Mouse (Mus musculus) left cerebral cortex, adult 2 months (tissue): Measurements from ENCODE around the gene Elovl2. TPM values are rescaled to one million over a fixed set of nuclear protein-coding genes. Genes with fewer than 3 reads are reported as not detected.
"Not testable (repeated sequence)": the region's sequence is repeated elsewhere in the genome, so short reads cannot be mapped to it uniquely, and the experiment has no call there.

ENCODE experiments used
- DNase-seq, 2 experiments: peaks; one replicate each; pipeline ENCODE4 v3.0.0; 2021 to 2022; ENCODE audit warnings: low spot score in 2 of 2, mixed read lengths in 1 of 2; ENCODE audit errors: extremely low spot score in 1 of 2
- H3K27ac ChIP-seq: fragments of 200-600 bp; 2 replicates; pipeline ENCODE4 v1.8.1; 2022
- H3K4me3 ChIP-seq: fragments of 200-600 bp; 2 replicates; pipeline ENCODE4 v1.8.1; 2022
- CTCF ChIP-seq: fragments of 200-600 bp; IDR thresholded peaks from 2 replicates; pipeline ENCODE4 v1.8.1; 2022; ENCODE audit warnings: antibody characterized with exemption, mild to moderate bottlenecking, moderate library complexity
- intact Hi-C: fragments of 180-260 bp; cut with DNase I; formaldehyde crosslinking; loops from one replicate; pipeline ENCODE4 v1.15.1; 2025
- long read RNA-seq, 2 experiments: library from polyadenylated mRNA; stranded (forward); transcript quantifications; one replicate each; pipeline ENCODE4 v2.0.0; 2021; ENCODE audit warnings: borderline mapping rate in 2 of 2
- total RNA-seq, 2 experiments: library from RNA; stranded (reverse); gene quantifications; 2 replicates each; pipeline ENCODE4 v1.2.3; 2021

Elovl2 gene
- 10 to 100 TPM; 16.0 to 16.7 TPM for total RNA-seq
- long read RNA-seq, experiment 1, transcript Elovl2-201 (8 exons, 3,840 nt): major isoform, 60 of 65 reads
- long read RNA-seq, experiment 1, partial matches to known transcripts: 3 of 65 reads
- long read RNA-seq, experiment 1, other reads (novel, unspliced or antisense): 2 of 65 reads
- long read RNA-seq, experiment 2, transcript Elovl2-201 (8 exons, 3,840 nt): major isoform, 57 of 62 reads
- long read RNA-seq, experiment 2, partial matches to known transcripts: 0 of 62 reads
- long read RNA-seq, experiment 2, other reads (novel, unspliced or antisense): 5 of 62 reads

- peak; percentile 63 to 67 for DNase-seq
- intact Hi-C loops: no loop called here
- TF ChIP-seq CTCF: peak; percentile 68
- Histone ChIP-seq H3K4me3 (peak within 1 kb of the TSS; percentile 63), H3K27ac (peak within 1 kb of the TSS; percentile 40; the same call in 1 of the 2 replicates)
Observed at GRCm38 (mm10) chr13:41220304-41220834, at the start of gene Elovl2. TSS of gene Elovl2 (minus strand) at chr13:41220405.

- peak; percentile 34 to 47 for DNase-seq
- Histone ChIP-seq H3K27ac (no peak overlapping the region), H3K4me3 (no peak overlapping the region)
- TF ChIP-seq CTCF: no peak
- intact Hi-C loops: no loop called here
Observed at GRCm38 (mm10) chr13:41267827-41268408, 47.7 kb upstream of the Elovl2 start.

DNA sequence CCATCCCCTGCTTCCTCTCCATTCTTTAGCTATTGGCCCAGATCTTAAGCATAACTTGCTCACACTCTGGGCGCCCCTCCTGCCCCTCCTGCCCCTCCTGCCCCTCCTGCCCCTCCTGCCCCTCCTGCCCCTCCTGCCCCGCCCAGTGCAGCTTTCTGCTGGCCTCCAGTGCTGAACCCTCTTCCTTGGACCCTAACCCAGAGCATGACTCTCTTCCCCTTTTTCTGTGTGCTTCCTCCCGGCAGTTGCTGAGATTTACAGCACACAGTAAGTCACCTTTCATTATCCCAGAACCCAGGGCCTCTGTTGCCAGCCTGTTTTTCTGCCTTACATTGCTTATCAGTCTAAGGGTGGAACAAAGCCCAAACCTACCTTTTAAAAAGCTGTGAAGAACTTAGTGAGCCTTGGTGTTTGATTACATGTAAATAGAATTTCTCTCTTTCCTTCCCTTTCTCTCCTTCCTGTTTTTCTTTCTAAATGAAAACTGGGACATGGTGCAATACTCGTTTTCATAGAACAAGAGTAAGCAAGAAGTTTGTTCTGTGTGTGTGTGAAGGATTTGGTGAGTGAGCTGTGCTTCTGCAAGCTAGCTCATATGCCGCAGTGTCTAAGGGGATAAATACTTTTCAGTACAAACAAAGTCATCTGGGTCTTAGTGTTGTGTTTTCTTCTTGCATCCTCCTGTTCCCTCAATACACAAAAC, 43.2 kb upstream of the Elovl2 start:
- DNase-seq: no peak
- no peak overlapping the region for H3K27ac ChIP-seq
- no peak overlapping the region for H3K4me3 ChIP-seq
- intact Hi-C loops: no loop called here
- no peak for TF ChIP-seq CTCF

DNA sequence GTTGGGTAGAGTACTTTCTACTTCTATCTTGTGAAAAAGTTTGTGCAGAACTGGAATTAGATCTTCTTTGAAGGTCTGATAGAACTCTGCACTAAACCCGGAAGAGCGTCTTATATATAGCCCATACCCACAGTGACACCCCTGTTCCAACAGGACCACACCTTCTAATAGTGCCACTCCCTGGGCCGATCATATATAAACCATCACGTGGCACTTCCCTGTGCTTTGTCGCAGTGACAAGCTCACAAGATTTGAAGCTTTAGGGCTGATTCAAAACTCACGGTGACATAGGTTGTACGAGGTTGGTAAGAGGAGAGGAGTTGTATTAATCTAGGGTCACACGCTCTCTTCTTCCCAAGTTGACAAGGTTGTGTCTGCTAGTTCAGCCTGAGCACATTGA, 41.4 kb upstream of the Elovl2 start:
- H3K27ac ChIP-seq, H3K4me3 ChIP-seq, intact Hi-C loops, DNase-seq: not testable (repeated sequence)

DNA sequence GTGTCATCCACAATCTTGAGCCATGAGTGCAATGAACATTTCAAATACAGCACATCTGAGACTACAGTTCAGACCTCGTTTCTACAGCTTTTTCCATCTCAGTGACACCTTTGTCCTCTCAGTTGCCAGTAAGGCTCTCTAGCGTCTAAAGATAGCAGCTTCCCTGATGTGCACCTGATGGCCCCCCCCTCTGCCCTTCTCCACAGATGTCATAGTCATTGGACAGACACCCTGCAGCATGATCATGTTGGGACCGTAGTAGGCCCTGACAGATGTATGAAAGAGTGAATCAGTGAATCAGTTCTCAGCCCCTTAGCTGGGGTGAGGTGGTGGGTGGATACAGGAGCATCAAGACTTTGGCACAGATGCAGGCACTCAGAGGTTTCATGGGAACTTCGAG, 37.6 kb upstream of the Elovl2 start:
- no peak for TF ChIP-seq CTCF
- no peak for DNase-seq

DNA sequence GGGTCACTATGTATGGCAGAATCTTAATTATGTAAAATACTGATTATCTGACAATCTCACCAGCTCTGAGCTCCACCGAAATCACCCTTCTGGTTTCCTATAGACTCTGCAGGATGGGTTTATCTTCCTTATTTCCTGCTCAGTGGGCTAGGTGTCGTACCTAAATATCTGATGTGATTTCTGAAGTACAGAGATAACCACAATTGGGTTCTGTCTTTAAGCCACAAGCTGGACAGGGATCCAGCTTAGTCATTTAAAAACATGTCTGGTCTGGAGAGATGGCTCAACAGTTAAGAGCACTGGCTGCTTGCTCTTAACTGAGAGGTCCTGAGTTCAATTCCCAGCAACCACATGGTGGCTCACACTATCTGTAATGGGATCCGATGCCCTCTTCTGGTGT, 36.8 kb upstream of the Elovl2 start:
- intact Hi-C loops: no loop called here

More for the DNA sequence above, 37.6 kb upstream of the Elovl2 start:
- intact Hi-C loops: no loop called here
- Histone ChIP-seq H3K4me3 (no peak overlapping the region), H3K27ac (no peak overlapping the region)

GRCm38 (mm10) chr13:41256126-41256525, 35.9 kb upstream of the Elovl2 start:
- no peak for DNase-seq
- intact Hi-C loops: no loop called here
- Histone ChIP-seq H3K4me3 (no peak overlapping the region), H3K27ac (no peak overlapping the region)
- no peak for TF ChIP-seq CTCF

More for the DNA sequence above, 36.8 kb upstream of the Elovl2 start:
- Histone ChIP-seq H3K27ac (no peak overlapping the region), H3K4me3 (no peak overlapping the region)
- DNase-seq: no peak
- TF ChIP-seq CTCF: no peak

DNA sequence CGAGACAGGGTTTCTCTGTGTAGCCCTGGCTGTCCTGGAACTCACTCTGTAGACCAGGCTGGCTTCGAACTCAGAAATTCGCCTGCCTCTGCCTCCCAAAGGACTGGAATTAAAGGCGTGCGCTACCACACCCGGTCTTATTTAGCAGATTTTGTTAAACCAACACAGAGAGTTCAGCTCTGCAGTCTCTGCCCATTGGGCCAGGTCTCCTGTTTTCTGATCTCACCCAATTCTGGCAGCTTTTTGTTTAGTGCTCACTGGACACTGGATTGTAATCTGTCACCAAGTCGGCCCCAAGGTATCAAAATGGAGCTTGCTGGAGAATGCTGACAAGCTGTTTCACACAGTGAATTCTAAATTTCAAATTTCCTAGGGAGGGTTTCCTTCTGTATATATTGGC, 32.5 kb upstream of the Elovl2 start:
- Histone ChIP-seq H3K4me3 (no peak overlapping the region), H3K27ac (no peak overlapping the region)
- no peak for TF ChIP-seq CTCF
- intact Hi-C loops: no loop called here
- no peak for DNase-seq

DNA sequence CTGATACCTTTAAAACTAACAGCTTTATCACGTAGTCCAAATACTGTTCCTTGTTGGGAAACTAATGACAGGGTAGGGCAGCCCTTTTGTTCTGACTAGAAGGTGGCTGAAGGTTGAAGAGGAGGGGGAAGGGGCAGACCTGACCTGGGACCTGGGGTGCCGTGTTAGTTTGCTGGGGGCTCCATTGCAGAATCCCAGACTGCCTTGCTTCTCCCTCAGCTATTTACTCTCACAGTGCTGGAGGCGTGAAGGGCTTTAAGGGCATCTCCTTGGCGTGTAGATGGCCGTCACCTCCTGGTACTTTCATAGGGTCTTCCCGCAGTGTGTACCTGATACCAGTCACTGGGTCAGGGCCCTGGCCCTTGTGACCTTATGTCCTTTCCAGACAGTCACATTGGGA, 31.9 kb upstream of the Elovl2 start:
- Histone ChIP-seq H3K4me3 (peak overlapping the region; percentile 13; the same call in 1 of the 2 replicates), H3K27ac (no peak overlapping the region)
- no peak for DNase-seq
- intact Hi-C loops: no loop called here
- no peak for TF ChIP-seq CTCF

DNA sequence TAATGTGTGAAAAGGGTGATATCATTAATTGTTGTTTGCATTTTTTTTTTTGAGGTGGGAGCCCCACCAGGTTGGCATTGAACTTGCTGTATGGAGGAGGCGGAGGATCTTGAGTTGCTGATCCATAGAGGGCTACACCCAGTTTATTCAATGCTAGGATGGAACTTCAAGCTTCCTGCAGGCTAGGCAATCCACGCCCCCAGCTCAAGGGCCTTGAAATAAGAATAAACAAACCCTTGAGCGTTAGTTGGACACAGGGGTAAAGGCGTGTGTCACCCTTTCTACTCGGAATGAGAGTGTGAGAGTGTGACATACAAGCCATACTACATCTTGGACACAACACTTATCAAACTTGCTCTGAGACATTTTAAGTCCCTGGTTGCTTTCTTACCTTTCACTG, 31.5 kb upstream of the Elovl2 start:
- DNase-seq: no peak
- intact Hi-C loops: no loop called here
- H3K4me3 ChIP-seq: peak overlapping the region; percentile 71; the same call in 1 of the 2 replicates
- no peak overlapping the region for H3K27ac ChIP-seq
- no peak for TF ChIP-seq CTCF

DNA sequence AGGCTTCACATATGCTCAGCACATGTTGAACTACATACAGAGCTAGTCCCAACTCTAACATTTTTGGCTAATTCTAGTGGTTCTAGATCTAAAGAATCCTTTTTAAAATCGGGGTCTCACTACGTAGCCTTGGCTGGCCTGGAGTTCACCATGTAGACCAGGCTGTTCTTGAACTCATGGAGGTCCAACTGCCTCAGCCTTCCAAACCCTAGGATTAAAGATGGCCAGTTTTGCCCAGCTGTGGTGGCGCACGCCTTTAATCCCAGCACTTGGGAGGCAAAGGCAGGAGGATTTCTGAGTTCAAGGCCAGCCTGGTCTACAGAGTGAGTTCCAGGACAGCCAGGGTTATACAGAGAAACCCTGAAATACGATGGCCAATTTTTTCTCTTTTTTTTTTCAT, 31.0 kb upstream of the Elovl2 start:
- DNase-seq, H3K27ac ChIP-seq, intact Hi-C loops: not testable (repeated sequence)
- H3K4me3 ChIP-seq: peak overlapping the region; percentile 71

DNA sequence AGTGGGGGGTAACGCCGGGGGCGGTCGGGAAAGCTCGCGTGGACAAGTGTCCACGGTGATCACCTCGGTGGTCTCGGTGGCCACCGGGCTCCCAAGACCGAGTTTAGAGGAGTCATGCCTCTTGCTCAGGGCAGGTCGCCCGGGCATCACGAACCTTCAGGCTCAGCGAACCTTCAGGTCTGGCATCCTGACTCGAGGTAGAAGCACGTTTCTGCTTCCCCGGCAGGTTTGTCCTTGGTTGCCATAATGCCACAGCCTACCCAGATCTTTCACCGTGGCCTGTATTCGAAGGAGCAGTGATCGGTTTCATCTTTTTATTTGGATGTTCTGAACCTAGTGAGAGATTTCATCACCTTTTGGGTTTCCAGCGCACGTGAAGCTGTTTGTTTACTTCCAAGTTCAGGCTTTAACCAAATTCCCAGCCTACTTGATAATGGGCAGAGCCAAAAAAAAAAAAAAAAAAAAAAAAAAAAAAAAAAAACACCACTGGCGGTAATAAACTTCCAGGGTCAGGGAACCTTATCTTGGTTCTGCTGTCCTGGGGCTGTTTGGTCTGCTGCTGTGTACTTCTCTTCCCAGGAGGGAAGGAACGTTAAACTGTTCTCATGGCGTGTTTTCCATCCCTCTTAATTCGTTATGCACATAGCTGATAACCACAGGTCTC, 30.2 kb upstream of the Elovl2 start:
- H3K4me3 ChIP-seq: peak overlapping the region; percentile 71
- DNase-seq: no peak
- H3K27ac ChIP-seq: peak overlapping the region; percentile 99
- intact Hi-C loops: no loop called here
- TF ChIP-seq CTCF: no peak
